Mouse (Mus musculus): ENCODE results near the gene Ptpre. TPM values are rescaled to one million over a fixed set of nuclear protein-coding genes. Genes with fewer than 3 reads are reported as not detected.

Gene Ptpre
- total and polyA plus RNA-seq, 2 experiments, result 0.75 to 1.1 TPM

DNA sequence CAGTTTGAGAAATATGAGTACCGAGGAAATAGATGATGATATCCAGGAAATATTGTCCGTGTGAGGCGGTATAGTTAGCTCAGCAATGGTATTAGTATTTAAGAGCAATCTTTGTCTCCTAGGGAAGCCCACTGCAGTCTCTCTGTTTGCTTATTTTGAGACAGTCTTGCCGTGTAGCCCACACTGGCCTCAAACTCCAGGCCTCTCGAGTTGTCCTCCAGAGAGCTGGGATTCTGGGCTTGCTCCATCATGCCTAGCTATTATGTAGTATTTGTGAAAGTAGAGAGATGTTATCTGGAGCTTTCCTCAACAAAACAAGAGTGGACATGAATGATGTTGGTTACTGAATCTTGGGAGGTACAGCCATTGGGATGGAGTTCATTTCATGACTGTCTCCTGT is 197.1 kb downstream of the Ptpre start:
- no peaks in the 10 kb centered on the region for H3K79me2 ChIP-seq (ENCODE audit: control insufficient read depth, insufficient read depth, low read length)
- WGBS, result 87% methylated on average over 5 of the region's 5 CpGs
- no peaks in the 10 kb centered on the region for H3K4me1 ChIP-seq (ENCODE audit: control insufficient read depth, insufficient read depth, low read length)
- no peaks in the 10 kb centered on the region for H3K36me3 ChIP-seq (ENCODE audit: control insufficient read depth, insufficient read depth, low read length)
- H3K4me3 ChIP-seq (ENCODE audit: insufficient read depth, low read depth, low read length), result no peak overlapping the region
- DNase-seq (ENCODE audit: extremely low read depth, low read depth, low spot score), result no peak
- TF ChIP-seq POLR2A (IDR thresholded peaks at IDR 0.05; ENCODE audit: extremely low read depth, insufficient read depth, low read length) (no peak), CTCF (IDR thresholded peaks at IDR 0.05; ENCODE audit: low read depth, low read length) (no peak)
- no peak overlapping the region for H3K9ac ChIP-seq (ENCODE audit: low read depth, low read length)
- H3K27me3 ChIP-seq (ENCODE audit: control insufficient read depth, insufficient read depth, low read length), result no peaks in the 10 kb centered on the region
- no peak overlapping the region for H3K27ac ChIP-seq (replicated peaks; ENCODE audit: insufficient read depth, low read depth, low read length)

DNA sequence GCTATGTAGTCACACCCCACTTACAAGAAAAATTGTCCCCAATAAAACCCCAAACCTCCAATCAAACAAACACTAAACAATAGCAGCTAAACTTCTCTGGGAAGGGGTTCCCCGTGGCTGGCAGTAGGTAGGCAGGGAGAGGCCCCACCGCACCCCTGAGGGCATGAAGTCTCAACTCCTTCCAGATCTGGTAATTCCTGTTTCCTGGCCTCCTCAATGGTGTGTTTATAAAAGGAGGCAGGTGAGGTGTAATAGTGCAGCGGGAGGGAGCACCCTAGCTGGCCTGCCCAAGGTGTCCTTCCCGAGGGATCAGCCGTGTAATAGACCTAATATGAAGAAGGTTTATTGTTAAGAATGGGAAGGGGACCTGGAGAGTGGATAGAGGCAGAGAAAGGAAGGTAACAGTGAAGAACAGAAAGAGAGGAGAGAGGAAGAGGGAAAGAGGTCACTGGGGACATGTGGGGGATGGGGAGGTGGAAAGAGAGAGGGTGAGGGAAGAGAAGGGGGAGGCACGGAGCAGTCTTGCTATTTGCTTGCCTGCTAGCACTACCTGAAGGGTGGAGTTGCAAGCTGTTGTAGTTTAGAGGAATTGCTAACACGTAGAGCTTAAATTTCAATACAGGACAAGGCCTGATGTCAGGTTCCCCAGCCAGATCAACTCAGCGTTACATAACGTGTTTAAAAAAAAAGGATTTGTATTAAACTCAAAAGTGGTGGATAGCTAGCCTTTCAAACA is 197.8 kb downstream of the Ptpre start:
- Histone ChIP-seq H3K9ac (ENCODE audit: low read depth, low read length) (no peak overlapping the region), H3K4me1 (ENCODE audit: control insufficient read depth, insufficient read depth, low read length) (no peaks in the 10 kb centered on the region), H3K4me3 (ENCODE audit: insufficient read depth, low read depth, low read length) (no peak overlapping the region), H3K79me2 (ENCODE audit: control insufficient read depth, insufficient read depth, low read length) (no peaks in the 10 kb centered on the region), H3K27ac (replicated peaks; ENCODE audit: insufficient read depth, low read depth, low read length) (no peak overlapping the region), H3K27me3 (ENCODE audit: control insufficient read depth, insufficient read depth, low read length) (no peaks in the 10 kb centered on the region), H3K36me3 (ENCODE audit: control insufficient read depth, insufficient read depth, low read length) (no peaks in the 10 kb centered on the region)
- no peak for DNase-seq (ENCODE audit: extremely low read depth, low read depth, low spot score)
- 84% methylated on average over 9 of the region's 9 CpGs for WGBS
- TF ChIP-seq CTCF (IDR thresholded peaks at IDR 0.05; ENCODE audit: low read depth, low read length), result no peak

Other genes with a start within 250 kb of the Ptpre start
- gene Foxi2, start 127.2 kb upstream of the Ptpre start, total RNA-seq (2014; rRNA removed), result not detected in 2 replicates
- gene Foxi2, start 127.2 kb upstream of the Ptpre start, polyA plus RNA-seq (2012; rRNA removed), result not detected in 2 replicates
- gene Clrn3, start 8.8 kb upstream of the Ptpre start, total RNA-seq (2014; rRNA removed), result not detected in 2 replicates
- 0.02 TPM in 1 of 2 replicates, not detected in the other for gene Clrn3, start 8.8 kb upstream of the Ptpre start, polyA plus RNA-seq (2012; rRNA removed)
- gene Mki67, start 178.9 kb downstream of the Ptpre start, total RNA-seq (2014; rRNA removed), result 0.65 and 1.6 TPM in 2 replicates
- gene Mki67, start 178.9 kb downstream of the Ptpre start, polyA plus RNA-seq (2012; rRNA removed), result 0.02 and 0.05 TPM in 2 replicates

Measured in liver, adult 2 months (tissue).